Mouse (Mus musculus): ENCODE data around the gene Nmnat3. TPM values are rescaled to one million over a fixed set of nuclear protein-coding genes. Genes with fewer than 3 reads are reported as not detected.

The Nmnat3 gene
- total RNA-seq (2023) = 1 to 10 TPM; 5.8 to 5.9 TPM

GRCm38 (mm10) chr9:98287135-98287534 is at the start of gene Nmnat3:
Gene Nmnat3, plus strand, starts transcription at chr9:98287435.

GRCm38 (mm10) chr9:98422656-98423055 is 135.4 kb downstream of the Nmnat3 start, which contains the start of gene Rbp1:
Gene Rbp1, plus strand, starts transcription at chr9:98422961.

Other genes starting within 250 kb of the Nmnat3 start
- under 1 TPM in 1 of 2 experiments, not detected in 1; 0.41 TPM for gene Rbp1, start 135.5 kb downstream of the Nmnat3 start, total RNA-seq (2023)
- not detected for gene Rbp2, start 198.7 kb downstream of the Nmnat3 start, total RNA-seq (2023)